Mouse (Mus musculus) cerebellum, adult 2 months (tissue): ENCODE results near the gene Syt16. TPM values are rescaled to one million over a fixed set of nuclear protein-coding genes. Genes with fewer than 3 reads are reported as not detected.

Experiments used
- DNase-seq, 2 experiments: peaks; one replicate each; pipeline ENCODE4 v3.0.0; 2021
- H3K27ac ChIP-seq: fragments of 200-500 bp; 2 replicates; pipeline ENCODE4 v1.5.1; 2012; ENCODE audit warnings: low read length, control low read depth, inconsistent platforms; ENCODE audit not compliant: insufficient read depth
- H3K27me3 ChIP-seq: fragments of 200-500 bp; 2 replicates; pipeline ENCODE4 v1.6.1; 2012; ENCODE audit warnings: inconsistent platforms, mild to moderate bottlenecking, low read length, moderate library complexity; ENCODE audit not compliant: control insufficient read depth, insufficient read depth
- H3K4me1 ChIP-seq: fragments of 200-500 bp; 2 replicates; pipeline ENCODE4 v1.6.1; 2011; ENCODE audit warnings: low read length; ENCODE audit not compliant: control insufficient read depth, insufficient read depth
- H3K4me3 ChIP-seq: fragments of 200-500 bp; replicated peaks from 2 replicates; pipeline ENCODE3; 2011; ENCODE audit warnings: mild to moderate bottlenecking, low read depth, low read length, control low read depth; ENCODE audit not compliant: insufficient read depth
- CTCF ChIP-seq: fragments of 200-500 bp; IDR thresholded peaks from 2 replicates; pipeline ENCODE4 v1.5.1; 2011; ENCODE audit warnings: low read depth, mild to moderate bottlenecking, control low read depth, low read length, moderate library complexity, borderline replicate concordance; ENCODE audit not compliant: insufficient read depth
- POLR2A ChIP-seq: fragments of 200-500 bp; IDR thresholded peaks from 2 replicates; pipeline ENCODE4 v1.6.1; 2011; ENCODE audit warnings: low read length, control low read depth, borderline replicate concordance; ENCODE audit not compliant: insufficient read depth
- WGBS: fragments of 180-500 bp; shearing (Covaris S2); methylation state at CpG from one replicate; pipeline ENCODE4 v1.1.7; 2018; 5-methylcytosine and 5-hydroxymethylcytosine counted together
- polyA plus RNA-seq: library from polyadenylated mRNA; depleted of rRNA; stranded (reverse); fragments of >200 nt; gene quantifications from 2 replicates; pipeline ENCODE4 v1.2.3, GENCODE M21; 2012

The Syt16 gene
- polyA plus RNA-seq, 1 experiment = 5.5 TPM

DNA sequence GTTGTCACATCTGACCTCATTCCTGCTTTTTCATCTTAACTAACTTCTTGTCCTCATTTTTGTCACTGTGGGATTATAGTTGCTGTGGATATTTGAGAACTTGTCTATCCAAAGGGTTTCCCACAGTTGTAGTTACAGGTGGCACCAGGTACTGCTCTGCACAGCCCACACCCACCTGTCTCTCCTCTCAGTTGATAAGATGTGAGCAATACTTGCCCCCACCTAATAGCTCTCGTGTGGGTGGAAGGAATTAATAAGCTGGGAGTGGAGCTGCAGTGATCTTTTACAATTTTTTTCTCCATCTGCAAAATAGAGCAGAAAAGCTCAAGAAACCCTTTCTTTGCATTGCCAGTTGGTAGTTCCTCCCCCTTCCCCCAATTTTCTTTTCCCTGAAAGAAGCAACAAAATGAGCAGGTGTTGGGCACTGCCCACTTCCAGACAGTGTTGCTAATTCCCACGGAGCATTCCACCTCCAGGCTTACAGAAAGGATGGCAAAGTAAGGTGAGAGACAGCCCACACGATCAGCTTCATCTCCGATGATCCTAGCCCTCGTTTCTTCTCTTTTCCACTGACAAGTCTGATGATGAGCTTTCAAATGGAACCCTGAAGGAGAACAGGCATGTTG, 218.8 kb downstream of the Syt16 start:
- H3K27ac ChIP-seq = no peak overlapping the region
- TF ChIP-seq POLR2A (no peak), CTCF (no peak)

GRCm38 (mm10) chr12:74219909-74220308, 222.4 kb downstream of the Syt16 start:
- no peak for TF ChIP-seq CTCF
- TF ChIP-seq POLR2A = no peak

More for the DNA sequence above, 218.8 kb downstream of the Syt16 start:
- WGBS = 74% methylated on average over 5 of the region's 5 CpGs
- Histone ChIP-seq H3K4me1 (no peaks in the 10 kb centered on the region), H3K4me3 (no peak overlapping the region), H3K27me3 (no peaks in the 10 kb centered on the region)
- no peak for DNase-seq

DNA sequence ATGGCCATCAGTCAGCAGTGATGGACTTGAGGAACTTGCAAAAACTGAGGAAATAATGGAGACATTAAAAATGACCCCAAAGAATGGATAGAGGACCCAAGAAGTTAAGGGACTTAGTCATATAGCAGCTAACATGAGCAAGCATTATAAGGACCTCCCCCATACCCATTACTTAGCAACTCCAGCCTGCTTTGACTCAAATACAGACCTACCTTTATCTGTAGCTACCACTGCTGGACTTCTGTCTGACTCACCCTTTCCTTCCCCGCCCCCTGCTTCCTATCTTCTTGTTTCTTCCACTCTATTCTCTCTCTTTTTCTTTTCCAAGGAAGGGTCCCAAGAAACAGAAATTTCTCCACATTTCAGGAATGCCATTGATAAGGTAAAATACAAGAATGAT, 223.2 kb downstream of the Syt16 start:
- no peak for DNase-seq
- 94% methylated on average over 1 of the region's 1 CpGs for WGBS
- H3K27ac ChIP-seq = no peak overlapping the region
- TF ChIP-seq CTCF (no peak), POLR2A (no peak)
- H3K4me1 ChIP-seq = no peaks in the 10 kb centered on the region
- H3K27me3 ChIP-seq = no peaks in the 10 kb centered on the region
- H3K4me3 ChIP-seq = no peak overlapping the region

More at GRCm38 (mm10) chr12:74219909-74220308, 222.4 kb downstream of the Syt16 start:
- WGBS = 86% methylated on average over 4 of the region's 4 CpGs
- no peak for DNase-seq
- Histone ChIP-seq H3K27ac (no peak overlapping the region), H3K27me3 (no peaks in the 10 kb centered on the region), H3K4me3 (no peak overlapping the region), H3K4me1 (no peaks in the 10 kb centered on the region)

- H3K4me3 ChIP-seq = no peak overlapping the region
- TF ChIP-seq CTCF (no peak), POLR2A (no peak)
- 93% methylated on average over 10 of the region's 10 CpGs for WGBS
- H3K4me1 ChIP-seq = peaks cover 2% of the 10 kb centered on the region; the same call in 1 of the 2 replicates
- no peak overlapping the region for H3K27ac ChIP-seq
- H3K27me3 ChIP-seq = no peaks in the 10 kb centered on the region; the same call in 1 of the 2 replicates
- no peak for DNase-seq
Observed at GRCm38 (mm10) chr12:74230808-74231207, 233.3 kb downstream of the Syt16 start.

- Histone ChIP-seq H3K4me3 (no peak overlapping the region), H3K27me3 (no peaks in the 10 kb centered on the region; the same call in 1 of the 2 replicates), H3K27ac (no peak overlapping the region), H3K4me1 (peaks cover 2% of the 10 kb centered on the region)
- TF ChIP-seq CTCF (no peak), POLR2A (no peak)
- 92% methylated on average over 1 of the region's 1 CpGs for WGBS
- no peak for DNase-seq
Observed at GRCm38 (mm10) chr12:74232845-74233244, 235.4 kb downstream of the Syt16 start.

GRCm38 (mm10) chr12:74236191-74236590, 238.7 kb downstream of the Syt16 start:
- DNase-seq = peak; percentile 41 to 73
- TF ChIP-seq POLR2A = no peak
- TF ChIP-seq CTCF = no peak
- 13% methylated on average over 8 of the region's 8 CpGs for WGBS

GRCm38 (mm10) chr12:74238056-74238455, 240.6 kb downstream of the Syt16 start:
- H3K4me1 ChIP-seq = peaks cover 5% of the 10 kb centered on the region
- no peak overlapping the region for H3K27ac ChIP-seq
- TF ChIP-seq CTCF = no peak
- no peak for TF ChIP-seq POLR2A
- no peaks in the 10 kb centered on the region; the same call in 1 of the 2 replicates for H3K27me3 ChIP-seq
- DNase-seq = peak; percentile 30 to 58
- no peak overlapping the region for H3K4me3 ChIP-seq
- 54% methylated on average over 7 of the region's 7 CpGs for WGBS

More at GRCm38 (mm10) chr12:74236191-74236590, 238.7 kb downstream of the Syt16 start:
- H3K4me3 ChIP-seq = no peak overlapping the region
- peaks cover 5% of the 10 kb centered on the region for H3K4me1 ChIP-seq
- H3K27me3 ChIP-seq = no peaks in the 10 kb centered on the region; the same call in 1 of the 2 replicates
- no peak overlapping the region for H3K27ac ChIP-seq

GRCm38 (mm10) chr12:74238806-74239205, 241.3 kb downstream of the Syt16 start:
- no peaks in the 10 kb centered on the region; the same call in 1 of the 2 replicates for H3K27me3 ChIP-seq
- 88% methylated on average over 2 of the region's 2 CpGs for WGBS
- no peak overlapping the region for H3K4me3 ChIP-seq
- TF ChIP-seq CTCF (no peak), POLR2A (no peak)
- peaks cover 5% of the 10 kb centered on the region for H3K4me1 ChIP-seq
- no peak for DNase-seq
- H3K27ac ChIP-seq = no peak overlapping the region
